Mouse (Mus musculus): ENCODE measurements around the gene Gdpd3. TPM values are rescaled to one million over a fixed set of nuclear protein-coding genes. Genes with fewer than 3 reads are reported as not detected.

Gdpd3 gene
- 2.1 TPM for polyA plus RNA-seq (2015; fragmentation: Illumina TruSeq; extraction: RNeasy Lipid Tissue Mini Kit (QIAGEN cat#74804); ENCODE audit: low read depth, low replicate concordance)

GRCm38 (mm10) chr7:126766201-126766600 is at the start of gene Gdpd3:
Gene Gdpd3 (plus strand): TSS chr7:126766334.

GRCm38 (mm10) chr7:126759050-126759671 is 7.0 kb upstream of the Gdpd3 start, which contains the start of gene Mapk3:
Gene Mapk3 (plus strand): TSS chr7:126759601.

GRCm38 (mm10) chr7:126776598-126777057 is 10.5 kb downstream of the Gdpd3 start, which contains the start of gene Ypel3:
Gene Ypel3 (plus strand): TSS chr7:126776955.

GRCm38 (mm10) chr7:126780971-126781635 is 15.0 kb downstream of the Gdpd3 start, which contains the start of gene Tbx6:
Gene Tbx6 (plus strand): TSS chr7:126781483.

GRCm38 (mm10) chr7:126791851-126792720 is 26.0 kb downstream of the Gdpd3 start, which contains the start of gene Ppp4c:
Gene Ppp4c (minus strand): TSS chr7:126792496.

GRCm38 (mm10) chr7:126797411-126798126 is 31.4 kb downstream of the Gdpd3 start, which contains the start of gene Fam57b:
Gene Fam57b (plus strand): TSS chr7:126797668.

Other genes with a start within 250 kb of the Gdpd3 start
- 135 TPM for gene Eif3c, start 199.9 kb upstream of the Gdpd3 start, polyA plus RNA-seq (2015; fragmentation: Illumina TruSeq; extraction: RNeasy Lipid Tissue Mini Kit (QIAGEN cat#74804); ENCODE audit: low read depth, low replicate concordance)
- gene Apobr, start 181.4 kb upstream of the Gdpd3 start, polyA plus RNA-seq (2015; fragmentation: Illumina TruSeq; extraction: RNeasy Lipid Tissue Mini Kit (QIAGEN cat#74804); ENCODE audit: low read depth, low replicate concordance): 0.80 TPM
- gene Cln3, start 180.5 kb upstream of the Gdpd3 start, polyA plus RNA-seq (2015; fragmentation: Illumina TruSeq; extraction: RNeasy Lipid Tissue Mini Kit (QIAGEN cat#74804); ENCODE audit: low read depth, low replicate concordance): 21.6 TPM
- not detected for gene Il27, start 171.4 kb upstream of the Gdpd3 start, polyA plus RNA-seq (2015; fragmentation: Illumina TruSeq; extraction: RNeasy Lipid Tissue Mini Kit (QIAGEN cat#74804); ENCODE audit: low read depth, low replicate concordance)
- 19.3 TPM for gene Nupr1, start 135.5 kb upstream of the Gdpd3 start, polyA plus RNA-seq (2015; fragmentation: Illumina TruSeq; extraction: RNeasy Lipid Tissue Mini Kit (QIAGEN cat#74804); ENCODE audit: low read depth, low replicate concordance)
- gene Sgf29, start 117.0 kb upstream of the Gdpd3 start, polyA plus RNA-seq (2015; fragmentation: Illumina TruSeq; extraction: RNeasy Lipid Tissue Mini Kit (QIAGEN cat#74804); ENCODE audit: low read depth, low replicate concordance): 22.6 TPM
- 21.5 TPM for gene Sult1a1, start 89.9 kb upstream of the Gdpd3 start, polyA plus RNA-seq (2015; fragmentation: Illumina TruSeq; extraction: RNeasy Lipid Tissue Mini Kit (QIAGEN cat#74804); ENCODE audit: low read depth, low replicate concordance)
- 64.2 TPM for gene Bola2, start 70.9 kb upstream of the Gdpd3 start, polyA plus RNA-seq (2015; fragmentation: Illumina TruSeq; extraction: RNeasy Lipid Tissue Mini Kit (QIAGEN cat#74804); ENCODE audit: low read depth, low replicate concordance)
- gene Slx1b, start 70.5 kb upstream of the Gdpd3 start, polyA plus RNA-seq (2015; fragmentation: Illumina TruSeq; extraction: RNeasy Lipid Tissue Mini Kit (QIAGEN cat#74804); ENCODE audit: low read depth, low replicate concordance): 14.6 TPM
- 136 TPM for gene Coro1a, start 58.5 kb upstream of the Gdpd3 start, polyA plus RNA-seq (2015; fragmentation: Illumina TruSeq; extraction: RNeasy Lipid Tissue Mini Kit (QIAGEN cat#74804); ENCODE audit: low read depth, low replicate concordance)
- gene Mapk3, start 6.7 kb upstream of the Gdpd3 start, polyA plus RNA-seq (2015; fragmentation: Illumina TruSeq; extraction: RNeasy Lipid Tissue Mini Kit (QIAGEN cat#74804); ENCODE audit: low read depth, low replicate concordance): 169 TPM
- gene Ypel3, start 10.6 kb downstream of the Gdpd3 start, polyA plus RNA-seq (2015; fragmentation: Illumina TruSeq; extraction: RNeasy Lipid Tissue Mini Kit (QIAGEN cat#74804); ENCODE audit: low read depth, low replicate concordance): 387 TPM
- 1.5 TPM for gene Tbx6, start 15.1 kb downstream of the Gdpd3 start, polyA plus RNA-seq (2015; fragmentation: Illumina TruSeq; extraction: RNeasy Lipid Tissue Mini Kit (QIAGEN cat#74804); ENCODE audit: low read depth, low replicate concordance)
- gene Ppp4c, start 26.2 kb downstream of the Gdpd3 start, polyA plus RNA-seq (2015; fragmentation: Illumina TruSeq; extraction: RNeasy Lipid Tissue Mini Kit (QIAGEN cat#74804); ENCODE audit: low read depth, low replicate concordance): 61.6 TPM
- gene Fam57b, start 31.3 kb downstream of the Gdpd3 start, polyA plus RNA-seq (2015; fragmentation: Illumina TruSeq; extraction: RNeasy Lipid Tissue Mini Kit (QIAGEN cat#74804); ENCODE audit: low read depth, low replicate concordance): 55.7 TPM
- gene 4930451I11Rik, start 65.3 kb downstream of the Gdpd3 start, polyA plus RNA-seq (2015; fragmentation: Illumina TruSeq; extraction: RNeasy Lipid Tissue Mini Kit (QIAGEN cat#74804); ENCODE audit: low read depth, low replicate concordance): not detected
- 32.7 TPM for gene Doc2a, start 81.1 kb downstream of the Gdpd3 start, polyA plus RNA-seq (2015; fragmentation: Illumina TruSeq; extraction: RNeasy Lipid Tissue Mini Kit (QIAGEN cat#74804); ENCODE audit: low read depth, low replicate concordance)
- gene Hirip3, start 95.6 kb downstream of the Gdpd3 start, polyA plus RNA-seq (2015; fragmentation: Illumina TruSeq; extraction: RNeasy Lipid Tissue Mini Kit (QIAGEN cat#74804); ENCODE audit: low read depth, low replicate concordance): 46.0 TPM
- gene Ino80e, start 96.0 kb downstream of the Gdpd3 start, polyA plus RNA-seq (2015; fragmentation: Illumina TruSeq; extraction: RNeasy Lipid Tissue Mini Kit (QIAGEN cat#74804); ENCODE audit: low read depth, low replicate concordance): 57.0 TPM
- 79.3 TPM for gene Taok2, start 118.4 kb downstream of the Gdpd3 start, polyA plus RNA-seq (2015; fragmentation: Illumina TruSeq; extraction: RNeasy Lipid Tissue Mini Kit (QIAGEN cat#74804); ENCODE audit: low read depth, low replicate concordance)
- 29.0 TPM for gene Tmem219, start 156.6 kb downstream of the Gdpd3 start, polyA plus RNA-seq (2015; fragmentation: Illumina TruSeq; extraction: RNeasy Lipid Tissue Mini Kit (QIAGEN cat#74804); ENCODE audit: low read depth, low replicate concordance)
- gene Kctd13, start 162.5 kb downstream of the Gdpd3 start, polyA plus RNA-seq (2015; fragmentation: Illumina TruSeq; extraction: RNeasy Lipid Tissue Mini Kit (QIAGEN cat#74804); ENCODE audit: low read depth, low replicate concordance): 159 TPM
- 39.0 TPM for gene Asphd1, start 183.2 kb downstream of the Gdpd3 start, polyA plus RNA-seq (2015; fragmentation: Illumina TruSeq; extraction: RNeasy Lipid Tissue Mini Kit (QIAGEN cat#74804); ENCODE audit: low read depth, low replicate concordance)
- gene Sez6l2, start 184.2 kb downstream of the Gdpd3 start, polyA plus RNA-seq (2015; fragmentation: Illumina TruSeq; extraction: RNeasy Lipid Tissue Mini Kit (QIAGEN cat#74804); ENCODE audit: low read depth, low replicate concordance): 234 TPM
- gene Cdipt, start 209.6 kb downstream of the Gdpd3 start, polyA plus RNA-seq (2015; fragmentation: Illumina TruSeq; extraction: RNeasy Lipid Tissue Mini Kit (QIAGEN cat#74804); ENCODE audit: low read depth, low replicate concordance): 168 TPM
- gene Cdiptos, start 209.8 kb downstream of the Gdpd3 start, polyA plus RNA-seq (2015; fragmentation: Illumina TruSeq; extraction: RNeasy Lipid Tissue Mini Kit (QIAGEN cat#74804); ENCODE audit: low read depth, low replicate concordance): 0.82 TPM
- gene Mvp, start 248.3 kb downstream of the Gdpd3 start, polyA plus RNA-seq (2015; fragmentation: Illumina TruSeq; extraction: RNeasy Lipid Tissue Mini Kit (QIAGEN cat#74804); ENCODE audit: low read depth, low replicate concordance): 4.3 TPM

Measured in brain, adult 10 weeks (tissue).